ENCODE assay signal across 8 mouse cellular contexts in the genomic region with DNA sequence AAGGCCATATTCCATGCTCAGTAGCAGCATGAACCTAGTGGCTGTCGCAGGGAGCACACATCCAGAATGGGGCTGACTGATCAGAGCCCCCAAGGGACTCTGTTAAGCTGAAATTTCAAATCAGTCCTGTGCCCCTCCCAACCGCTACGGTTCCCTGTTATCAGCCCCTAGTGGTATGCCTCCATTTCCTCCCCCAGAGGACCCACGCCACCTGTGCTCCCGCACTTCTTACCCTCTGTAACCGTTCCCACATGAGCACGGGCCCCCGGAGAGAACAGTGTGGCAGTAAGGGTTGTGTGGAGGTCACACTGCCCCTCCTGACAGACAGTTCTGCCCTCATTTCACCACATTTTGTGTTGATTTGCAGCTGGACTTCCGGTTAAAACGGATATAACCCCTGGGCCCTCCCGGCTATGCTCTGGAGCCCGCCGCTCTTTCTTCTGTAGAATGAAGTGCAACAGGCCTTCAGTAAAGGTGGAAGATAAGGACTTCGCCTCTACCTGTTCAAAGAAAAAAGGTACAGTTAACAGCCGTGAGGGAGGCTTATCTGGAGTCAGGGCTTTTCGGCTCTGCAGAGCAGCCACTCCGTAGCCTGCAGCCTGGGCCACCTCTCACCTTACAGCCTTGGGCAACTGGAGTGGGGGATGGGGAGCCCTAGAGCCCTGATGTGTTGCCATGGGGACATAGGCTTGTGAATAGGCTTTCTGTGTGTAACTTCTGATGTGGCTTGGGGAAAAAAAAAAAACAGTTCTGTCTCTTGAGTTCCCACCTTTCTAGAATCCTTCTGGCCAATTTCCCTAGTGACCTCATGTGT.
DNase-seq lines count a peak whose midpoint lies in the region; ATAC-seq and TF ChIP-seq lines count a peak whose summit lies in the region.

No protein-coding gene starts in this region.

- peak overlapping the region; percentile 69 for H3K9ac ChIP-seq in liver, embryonic 13.5 days

- H3K4me3 ChIP-seq in layer of hippocampus, adult 2 months, result no peak overlapping the region
- H3K4me3 ChIP-seq in embryonic facial prominence, embryonic 10.5 days, result peak overlapping the region; percentile 45
- H3K4me3 ChIP-seq in liver, embryonic 13.5 days (replicated peaks), result peak overlapping the region; percentile 59

- peak overlapping the region; percentile 75 for H3K4me2 ChIP-seq in liver, embryonic 13.5 days

- peak; percentile 77 for ATAC-seq in liver, embryonic 13.5 days (ENCODE audit: low read depth)

- WGBS in embryonic facial prominence, embryonic 10.5 days, result 22% methylated on average over 17 of the region's 17 CpGs
- 6% methylated on average over 17 of the region's 17 CpGs for WGBS in liver, embryonic 13.5 days (ENCODE audit: insufficient replicate concordance)

- no peak overlapping the region for H3K27ac ChIP-seq in layer of hippocampus, adult 2 months
- peak overlapping the region; percentile 85 for H3K27ac ChIP-seq in embryonic facial prominence, embryonic 10.5 days (replicated peaks)
- H3K27ac ChIP-seq in liver, embryonic 13.5 days, result peak overlapping the region; percentile 78

- H3K9me3 ChIP-seq in embryonic facial prominence, embryonic 10.5 days, result no peaks in the 10 kb centered on the region
- no peaks in the 10 kb centered on the region for H3K9me3 ChIP-seq in liver, embryonic 13.5 days (replicated peaks)

- H3K4me1 ChIP-seq in embryonic facial prominence, embryonic 10.5 days, result peaks cover 40% of the 10 kb centered on the region
- peaks cover 57% of the 10 kb centered on the region for H3K4me1 ChIP-seq in liver, embryonic 13.5 days (replicated peaks)

- peak; percentile 25 for TF ChIP-seq CTCF in layer of hippocampus, adult 2 months (conservative IDR thresholded peaks at IDR 0.05)

- no peaks in the 10 kb centered on the region for H3K27me3 ChIP-seq in embryonic facial prominence, embryonic 10.5 days (replicated peaks; ENCODE audit: low read depth, poor library complexity, severe bottlenecking)
- no peaks in the 10 kb centered on the region for H3K27me3 ChIP-seq in liver, embryonic 13.5 days
- no peaks in the 10 kb centered on the region for H3K27me3 ChIP-seq in splenic B cell, adult 2 months (ENCODE audit: control insufficient read depth, insufficient read depth, low read length, poor library complexity, severe bottlenecking)

- DNase-seq in layer of hippocampus, adult 2 months (ENCODE audit: low spot score in 2 of 2), result no peak
- no peak for DNase-seq in layer of hippocampus, postnatal 10 days (ENCODE audit: low spot score in 2 of 2)
- peak; percentile 83 for DNase-seq in embryonic facial prominence, embryonic 10.5 days (ENCODE audit: low spot score)
- DNase-seq in liver, embryonic 13.5 days, result peak; percentile 52
- peak; percentile 57 for DNase-seq in splenic B cell, adult 2 months (ENCODE audit: low read depth, low spot score)
- no peak for DNase-seq in layer of hippocampus, postnatal 25 days (ENCODE audit: extremely low spot score in 1 of 2, low spot score in 1 of 2)
- no peak for DNase-seq in left cerebral cortex, adult 18-20 months (ENCODE audit: low spot score in 2 of 2)
- DNase-seq in adrenal gland, adult (ENCODE audit: inconsistent age in 2 of 2, low spot score in 1 of 2), result no peak

- H3K36me3 ChIP-seq in embryonic facial prominence, embryonic 10.5 days (replicated peaks), result peaks cover 7% of the 10 kb centered on the region
- H3K36me3 ChIP-seq in liver, embryonic 13.5 days, result peaks cover 6% of the 10 kb centered on the region
- H3K36me3 ChIP-seq in splenic B cell, adult 2 months (ENCODE audit: control insufficient read depth, insufficient read depth, low read length, poor library complexity, severe bottlenecking), result peaks cover 9% of the 10 kb centered on the region

Comparison
In these comparisons a context has a peak if more than half of its experiments do, and no peak if none do; other contexts are left out.
1. DNase-seq: peak in embryonic facial prominence, embryonic 10.5 days (single experiment), liver, embryonic 13.5 days (single experiment) and splenic B cell, adult 2 months (single experiment); none in layer of hippocampus, adult 2 months (0 of 2), layer of hippocampus, postnatal 10 days (0 of 2), layer of hippocampus, postnatal 25 days (0 of 2), left cerebral cortex, adult 18-20 months (0 of 2) and adrenal gland, adult (0 of 2).